In the genomic region with DNA sequence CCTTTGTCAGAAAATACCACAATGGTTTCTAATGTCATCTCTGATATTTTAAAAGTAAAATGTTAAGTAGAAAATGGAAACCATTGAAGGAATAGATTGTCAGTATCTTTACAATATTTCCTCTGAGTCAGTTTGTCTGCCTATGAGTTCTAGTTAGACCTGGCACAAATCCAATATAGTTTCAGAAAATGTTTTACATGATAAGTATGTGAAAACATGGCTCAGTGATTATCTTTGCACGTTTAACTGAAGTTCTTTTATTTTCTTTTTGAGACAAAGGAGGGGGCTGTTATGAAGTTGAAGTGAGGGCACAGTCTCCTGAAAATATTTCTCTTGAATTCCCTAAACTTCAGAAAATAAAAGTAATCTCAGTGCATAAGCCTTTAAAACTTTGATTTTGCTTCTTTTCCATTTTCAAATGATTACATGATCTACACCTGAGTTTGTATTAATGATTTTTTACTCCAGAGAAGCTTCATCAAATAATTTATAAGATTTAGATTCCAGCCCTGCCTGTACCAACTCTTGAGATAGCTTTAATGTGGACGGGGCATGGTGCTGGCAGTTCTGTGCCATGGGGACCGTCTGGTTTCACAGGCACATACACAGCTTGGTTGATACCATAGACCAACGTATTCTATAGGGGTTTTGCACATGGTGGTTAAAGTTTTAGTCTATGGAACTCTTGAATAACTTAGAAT, we compare ENCODE assay signal across 1 mouse cellular context.
TF ChIP-seq lines count a peak whose summit lies in the region.

No protein-coding gene starts in this region.

TF ChIP-seq in MEL, 35 proteins besides CTCF, POLR2A, EP300 and RAD21:
- TF ChIP-seq ZNF384 (IDR thresholded peaks at IDR 0.05; ENCODE audit: low read depth, low read length): no peak
- peak; percentile 93 for TF ChIP-seq ETS1 (IDR thresholded peaks at IDR 0.05; ENCODE audit: low read depth, low read length)
- no peak; the same call in 1 of the 2 replicates for TF ChIP-seq CHD1 (IDR thresholded peaks at IDR 0.05; ENCODE audit: low read depth, low read length)
- no peak for TF ChIP-seq POLR2AphosphoS2 (IDR thresholded peaks at IDR 0.05; ENCODE audit: low read length)
- TF ChIP-seq KAT2A (conservative IDR thresholded peaks at IDR 0.05; ENCODE audit: low read depth, low read length): no peak
- TF ChIP-seq GABPA (IDR thresholded peaks at IDR 0.05; ENCODE audit: low read depth, low read length): no peak
- TF ChIP-seq UBTF (IDR thresholded peaks at IDR 0.05; ENCODE audit: borderline replicate concordance, insufficient read depth, low read depth, low read length): no peak
- no peak for TF ChIP-seq NRF1 (IDR thresholded peaks at IDR 0.05; ENCODE audit: insufficient read depth, low read depth, low read length, poor library complexity, severe bottlenecking)
- TF ChIP-seq E2F4 (IDR thresholded peaks at IDR 0.05; ENCODE audit: borderline replicate concordance, low read depth, low read length): no peak
- TF ChIP-seq MAX (IDR thresholded peaks at IDR 0.05; ENCODE audit: low read length): 0 out of 2 replicates have a peak, but pooled peaks have one; percentile 13
- TF ChIP-seq MAFK (IDR thresholded peaks at IDR 0.05; ENCODE audit: borderline replicate concordance, low read depth, low read length): no peak
- peak; percentile 45; the same call in 1 of the 2 replicates for TF ChIP-seq RCOR1 (IDR thresholded peaks at IDR 0.05; ENCODE audit: low read depth, low read length)
- TF ChIP-seq BHLHE40 (IDR thresholded peaks at IDR 0.05; ENCODE audit: borderline replicate concordance, low read depth, low read length): peak; percentile 94
- no peak for TF ChIP-seq MEF2A (IDR thresholded peaks at IDR 0.05; ENCODE audit: extremely low read depth, insufficient replicate concordance, low read depth, low read length, poor library complexity, severe bottlenecking)
- no peak for TF ChIP-seq MXI1 (IDR thresholded peaks at IDR 0.05; ENCODE audit: low read depth, low read length)
- no peak for TF ChIP-seq SMC3 (IDR thresholded peaks at IDR 0.05; ENCODE audit: low read depth, low read length)
- no peak for TF ChIP-seq USF2 (IDR thresholded peaks at IDR 0.05; ENCODE audit: borderline replicate concordance in 1 of 2, insufficient read depth in 1 of 2, low read depth in 1 of 2, low read length in 2 of 2)
- TF ChIP-seq TCF12 (IDR thresholded peaks at IDR 0.05; ENCODE audit: low read depth, low read length): peak; percentile 91
- no peak for TF ChIP-seq ELF1 (IDR thresholded peaks at IDR 0.05; ENCODE audit: low read depth, low read length)
- TF ChIP-seq SIN3A (IDR thresholded peaks at IDR 0.05; ENCODE audit: low read length): peak; percentile 40; the same call in 1 of the 2 replicates
- TF ChIP-seq ZC3H11A (IDR thresholded peaks at IDR 0.05; ENCODE audit: low read depth, low read length): no peak
- no peak; the same call in 1 of the 2 replicates for TF ChIP-seq JUND (IDR thresholded peaks at IDR 0.05; ENCODE audit: low read depth, low read length)
- TF ChIP-seq GATA1 (IDR thresholded peaks at IDR 0.05; ENCODE audit: low read depth, low read length): peak; percentile 97
- peak; percentile 22; the same call in 1 of the 2 replicates for TF ChIP-seq HCFC1 (IDR thresholded peaks at IDR 0.05; ENCODE audit: low read depth, low read length)
- TF ChIP-seq TAL1 (IDR thresholded peaks at IDR 0.05; ENCODE audit: low read length): no peak
- TF ChIP-seq ZMIZ1 (IDR thresholded peaks at IDR 0.05; ENCODE audit: low read depth, low read length): no peak
- 0 out of 2 replicates have a peak, but pooled peaks have one; percentile 3 for TF ChIP-seq MAZ (IDR thresholded peaks at IDR 0.05; ENCODE audit: low read depth, low read length)
- no peak for TF ChIP-seq POLR2AphosphoS5 (IDR thresholded peaks at IDR 0.05; ENCODE audit: borderline replicate concordance, low read depth, low read length)
- peak; percentile 99 for TF ChIP-seq MYB (IDR thresholded peaks at IDR 0.05; ENCODE audit: low read depth, low read length)
- TF ChIP-seq USF1 (IDR thresholded peaks at IDR 0.05; ENCODE audit: low read depth, low read length): no peak
- no peak for TF ChIP-seq CHD2 (IDR thresholded peaks at IDR 0.05; ENCODE audit: low read length)
- 0 out of 2 replicates have a peak, but pooled peaks have one; percentile 49 for TF ChIP-seq MYC (IDR thresholded peaks at IDR 0.05; ENCODE audit: low read depth, low read length)
